Mouse (Mus musculus) liver, adult 2 months (tissue): ENCODE measurements around the gene Ttc30a1.
A peak's percentile ranks its signal among the peaks of the same experiment; 100 is the strongest.

Experiments
- CTCF ChIP-seq: fragments of 200-500 bp; IDR thresholded peaks from 2 replicates; pipeline ENCODE4 v1.5.1; 2011; ENCODE audit warnings: low read depth, low read length, control low read depth
- POLR2A ChIP-seq: fragments of 200-500 bp; IDR thresholded peaks from 2 replicates; pipeline ENCODE4 v1.6.1; 2011; ENCODE audit warnings: low read length, control low read depth; ENCODE audit not compliant: insufficient read depth; ENCODE audit errors: extremely low read depth

DNA sequence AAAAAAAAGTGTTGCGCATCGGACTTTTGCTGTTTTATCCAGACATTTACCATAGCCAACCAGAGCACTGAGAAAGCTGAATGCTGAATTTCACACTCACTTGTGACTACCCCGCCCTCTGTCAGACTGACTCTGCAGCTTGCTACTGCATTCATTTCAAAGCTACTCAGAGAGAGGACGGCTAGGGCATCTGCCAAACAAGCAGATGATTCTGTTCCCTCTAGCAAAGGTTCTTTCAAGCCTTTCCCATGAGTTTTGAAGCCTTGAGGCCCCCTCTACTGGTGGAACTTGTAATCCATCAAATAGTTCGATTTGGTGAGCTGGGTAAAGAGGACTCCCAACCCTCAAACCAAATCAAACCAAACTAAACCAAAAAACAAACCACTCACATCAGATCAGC lies 16.8 kb downstream of the Ttc30a1 start:
- TF ChIP-seq POLR2A: no peak
- TF ChIP-seq CTCF: 0 out of 2 replicates have a peak, but pooled peaks have one; percentile 20
